Mouse (Mus musculus): Measurements from ENCODE around the gene Cma1. TPM values are rescaled to one million over a fixed set of nuclear protein-coding genes. Genes with fewer than 3 reads are reported as not detected.

The Cma1 gene
- 2.2 and 10.2 TPM in 2 replicates for polyA plus RNA-seq (2012; rRNA removed; ENCODE audit: low replicate concordance)

DNA sequence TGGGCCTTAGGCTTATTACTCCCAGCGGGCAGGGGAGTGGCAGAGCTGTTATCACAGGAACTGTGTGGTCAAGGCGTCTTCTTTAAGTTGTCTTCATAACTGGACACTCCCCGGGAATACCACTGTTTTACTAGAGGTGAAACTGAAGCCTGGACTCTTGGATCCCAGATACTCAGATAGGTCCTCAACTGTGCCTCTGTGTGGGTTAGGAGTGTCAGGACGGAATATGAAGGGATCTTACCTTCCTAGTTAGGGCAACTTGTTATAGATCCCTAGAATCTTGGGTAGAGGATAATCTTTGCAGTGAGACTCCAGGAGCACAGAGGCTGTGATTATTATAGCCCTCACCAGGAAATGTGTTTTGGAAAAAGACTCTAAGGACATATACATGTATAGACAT lies at the start of gene Cma1:
Gene Cma1 (minus strand): TSS at position 101 of the 400 bp plus-strand sequence.

DNA sequence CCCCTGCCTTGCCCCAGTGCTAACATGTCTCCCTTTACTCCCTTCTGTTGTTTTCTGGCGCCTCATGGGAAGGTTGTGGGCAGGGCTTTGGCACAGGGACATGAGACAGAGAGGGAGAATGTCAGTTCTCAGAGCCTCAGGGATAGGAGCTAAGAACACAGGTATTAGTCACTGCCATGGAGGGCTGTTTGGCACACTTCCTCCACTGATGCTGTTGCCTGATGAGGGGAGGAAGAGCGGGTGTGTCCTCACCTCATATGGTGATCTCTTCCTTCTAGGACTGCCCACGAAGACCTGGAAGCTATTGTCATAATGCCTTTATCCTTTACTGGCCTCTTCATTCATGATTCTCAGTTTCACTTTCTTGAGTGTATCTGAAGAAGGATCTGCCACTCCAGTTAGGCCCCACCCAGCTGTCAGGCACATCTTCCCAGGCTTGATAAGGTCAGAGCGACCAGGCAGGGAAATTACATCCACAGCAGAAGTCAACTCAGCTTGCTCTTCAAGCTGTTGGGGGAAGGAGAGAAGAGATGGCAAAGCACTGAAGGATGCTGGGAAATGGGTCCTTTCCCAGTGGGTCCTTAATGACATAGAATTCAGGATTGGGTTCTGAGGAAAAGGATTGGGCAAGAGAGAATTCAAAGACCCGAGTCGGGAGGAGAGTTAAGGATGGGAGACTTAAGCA lies 6.0 kb upstream of the Cma1 start, which contains the start of gene Cma2:
Gene Cma2 (plus strand): TSS at position 635 of the 685 bp plus-strand sequence.

DNA sequence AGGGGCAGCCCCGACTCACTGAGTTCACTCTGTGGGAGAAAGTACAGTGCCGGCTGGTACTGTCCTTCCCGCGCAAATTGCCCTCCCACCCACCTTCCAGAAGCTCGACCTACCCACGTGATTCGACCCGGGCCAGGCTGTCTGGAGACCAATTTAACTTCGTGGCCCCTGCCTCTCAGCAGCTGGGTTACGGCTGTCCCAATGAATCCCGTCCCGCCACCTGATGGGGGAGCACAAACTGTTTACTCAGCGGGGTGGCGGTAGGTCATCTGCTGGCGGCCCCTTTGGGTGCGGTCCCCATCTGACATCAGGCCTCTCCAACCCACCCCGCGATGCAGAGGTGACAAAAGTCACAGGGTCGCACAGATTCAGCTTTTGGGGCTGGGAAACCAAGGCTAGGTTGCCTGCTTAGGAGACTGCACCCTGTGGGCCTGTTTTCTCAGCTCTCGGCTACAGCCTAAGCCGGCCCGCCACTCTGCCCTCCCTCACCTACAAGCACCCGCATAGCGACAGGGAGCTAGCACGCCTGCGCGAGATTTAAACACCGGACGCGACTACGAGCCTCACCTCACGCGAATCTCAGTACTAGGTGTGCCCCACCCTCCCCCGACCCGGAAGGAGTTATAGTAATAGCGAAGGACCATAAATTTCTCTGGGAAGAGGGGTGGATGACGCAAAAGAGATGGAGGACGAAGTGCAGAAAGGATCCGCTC lies 44.6 kb downstream of the Cma1 start, which contains the start of gene Sdr39u1:
Gene Sdr39u1 (minus strand): TSS at position 593 of the 713 bp plus-strand sequence.

Other genes with a start within 250 kb of the Cma1 start
- gene Tgm1, start 230.7 kb downstream of the Cma1 start, polyA plus RNA-seq (2012; rRNA removed; ENCODE audit: low replicate concordance): 0.60 and 2.2 TPM in 2 replicates
- 34.6 and 47.9 TPM in 2 replicates for gene Rabggta, start 222.4 kb downstream of the Cma1 start, polyA plus RNA-seq (2012; rRNA removed; ENCODE audit: low replicate concordance)
- gene Dhrs1, start 199.0 kb downstream of the Cma1 start, polyA plus RNA-seq (2012; rRNA removed; ENCODE audit: low replicate concordance): 95.6 and 110 TPM in 2 replicates
- gene Nop9, start 199.0 kb downstream of the Cma1 start, polyA plus RNA-seq (2012; rRNA removed; ENCODE audit: low replicate concordance): 14.6 and 30.0 TPM in 2 replicates
- gene Cideb, start 186.2 kb downstream of the Cma1 start, polyA plus RNA-seq (2012; rRNA removed; ENCODE audit: low replicate concordance): 2.5 and 4.1 TPM in 2 replicates
- 0.06 and 0.14 TPM in 2 replicates for gene Ltb4r2, start 183.2 kb downstream of the Cma1 start, polyA plus RNA-seq (2012; rRNA removed; ENCODE audit: low replicate concordance)
- gene Ltb4r1, start 178.7 kb downstream of the Cma1 start, polyA plus RNA-seq (2012; rRNA removed; ENCODE audit: low replicate concordance): 2.3 and 4.5 TPM in 2 replicates
- 29.4 and 44.4 TPM in 2 replicates for gene Adcy4, start 160.6 kb downstream of the Cma1 start, polyA plus RNA-seq (2012; rRNA removed; ENCODE audit: low replicate concordance)
- gene Ripk3, start 155.8 kb downstream of the Cma1 start, polyA plus RNA-seq (2012; rRNA removed; ENCODE audit: low replicate concordance): 14.6 and 21.8 TPM in 2 replicates
- 17.6 and 94.3 TPM in 2 replicates for gene Nfatc4, start 121.5 kb downstream of the Cma1 start, polyA plus RNA-seq (2012; rRNA removed; ENCODE audit: low replicate concordance)
- gene Nynrin, start 90.7 kb downstream of the Cma1 start, polyA plus RNA-seq (2012; rRNA removed; ENCODE audit: low replicate concordance): 5.7 and 24.4 TPM in 2 replicates
- 0.13 and 0.48 TPM in 2 replicates for gene Cbln3, start 60.3 kb downstream of the Cma1 start, polyA plus RNA-seq (2012; rRNA removed; ENCODE audit: low replicate concordance)
- 17.0 and 28.5 TPM in 2 replicates for gene Khnyn, start 59.7 kb downstream of the Cma1 start, polyA plus RNA-seq (2012; rRNA removed; ENCODE audit: low replicate concordance)
- 66.2 and 69.6 TPM in 2 replicates for gene Sdr39u1, start 44.4 kb downstream of the Cma1 start, polyA plus RNA-seq (2012; rRNA removed; ENCODE audit: low replicate concordance)
- not detected in 2 replicates for gene Cma2, start 6.3 kb upstream of the Cma1 start, polyA plus RNA-seq (2012; rRNA removed; ENCODE audit: low replicate concordance)
- not detected in 2 replicates for gene Mcpt1, start 73.3 kb upstream of the Cma1 start, polyA plus RNA-seq (2012; rRNA removed; ENCODE audit: low replicate concordance)
- not detected in 2 replicates for gene Mcpt9, start 85.8 kb upstream of the Cma1 start, polyA plus RNA-seq (2012; rRNA removed; ENCODE audit: low replicate concordance)
- gene Mcpt2, start 97.4 kb upstream of the Cma1 start, polyA plus RNA-seq (2012; rRNA removed; ENCODE audit: low replicate concordance): not detected in 2 replicates
- 1.1 and 8.6 TPM in 2 replicates for gene Mcpt4, start 117.6 kb upstream of the Cma1 start, polyA plus RNA-seq (2012; rRNA removed; ENCODE audit: low replicate concordance)
- gene Mcpt8, start 140.6 kb upstream of the Cma1 start, polyA plus RNA-seq (2012; rRNA removed; ENCODE audit: low replicate concordance): not detected in 2 replicates
- gene Ctsg, start 157.9 kb upstream of the Cma1 start, polyA plus RNA-seq (2012; rRNA removed; ENCODE audit: low replicate concordance): not detected in 2 replicates
- 0.14 TPM in 1 of 2 replicates, not detected in the other for gene Gzme, start 175.9 kb upstream of the Cma1 start, polyA plus RNA-seq (2012; rRNA removed; ENCODE audit: low replicate concordance)
- 0.86 TPM in 1 of 2 replicates, not detected in the other for gene Gzmd, start 187.9 kb upstream of the Cma1 start, polyA plus RNA-seq (2012; rRNA removed; ENCODE audit: low replicate concordance)
- not detected in 2 replicates for gene Gzmg, start 214.9 kb upstream of the Cma1 start, polyA plus RNA-seq (2012; rRNA removed; ENCODE audit: low replicate concordance)
- gene Gzmn, start 229.9 kb upstream of the Cma1 start, polyA plus RNA-seq (2012; rRNA removed; ENCODE audit: low replicate concordance): not detected in 2 replicates

Measured in subcutaneous adipose tissue, adult 2 months (tissue).